Mouse (Mus musculus) MEL (cell line): ENCODE results near the gene Ptpn9. TPM values are rescaled to one million over a fixed set of nuclear protein-coding genes. Genes with fewer than 3 reads are reported as not detected.

Source experiments
- DNase-seq: peaks from one replicate; pipeline ENCODE4 v3.0.0; 2011; ENCODE audit warnings: low read depth, low spot score
- H3K27ac ChIP-seq: 2 replicates; pipeline ENCODE4 v1.5.1; 2012; ENCODE audit warnings: low read depth, mild to moderate bottlenecking, control low read depth, low read length, moderate library complexity; ENCODE audit not compliant: control insufficient read depth
- H3K27me3 ChIP-seq, 2 experiments: fragments of 150-350 bp in 1 of 2; sonication (generic) in 1 of 2; 2 replicates each; pipeline ENCODE4 v1.6.1; 2012; ENCODE audit warnings: low read length in 2 of 2, mild to moderate bottlenecking in 2 of 2, improper control_type of control experiment in 1 of 2, moderate library complexity in 1 of 2; ENCODE audit not compliant: insufficient read depth in 2 of 2, control insufficient read depth in 1 of 2
- H3K36me3 ChIP-seq, 2 experiments: 2 replicates each; pipeline ENCODE4 v1.6.1; 2012 to 2014; ENCODE audit warnings: low read length in 2 of 2, improper control_type of control experiment in 1 of 2, inconsistent platforms in 1 of 2, mild to moderate bottlenecking in 1 of 2; ENCODE audit not compliant: insufficient read depth in 2 of 2, control insufficient read depth in 1 of 2
- H3K4me1 ChIP-seq, 2 experiments: fragments of 150-350 bp in 1 of 2; sonication (generic) in 1 of 2; 2 replicates each; pipeline ENCODE4 v1.6.1; 2012; ENCODE audit warnings: low read length in 2 of 2, improper control_type of control experiment in 1 of 2, mild to moderate bottlenecking in 1 of 2; ENCODE audit not compliant: insufficient read depth in 2 of 2, control insufficient read depth in 1 of 2
- H3K4me3 ChIP-seq, 2 experiments: fragments of 150-350 bp in 1 of 2; sonication (generic) in 1 of 2; 2 replicates each; pipeline ENCODE4 v1.5.1; 2012; ENCODE audit warnings: low read depth in 2 of 2, low read length in 2 of 2, mild to moderate bottlenecking in 2 of 2, moderate library complexity in 2 of 2, control low read depth in 1 of 2, improper control_type of control experiment in 1 of 2; ENCODE audit not compliant: control insufficient read depth in 1 of 2, insufficient read depth in 1 of 2
- H3K79me2 ChIP-seq: 2 replicates; pipeline ENCODE4 v1.6.1; 2012; ENCODE audit warnings: mild to moderate bottlenecking, low read length, moderate library complexity; ENCODE audit not compliant: control insufficient read depth, poor library complexity, insufficient read depth
- H3K9ac ChIP-seq: 2 replicates; pipeline ENCODE4 v1.6.1; 2012; ENCODE audit warnings: low read depth, mild to moderate bottlenecking, control low read depth, low read length, moderate library complexity; ENCODE audit not compliant: control insufficient read depth, poor library complexity, severe bottlenecking
- H3K9me3 ChIP-seq: fragments of 150-350 bp; sonication (generic); replicated peaks from 2 replicates; pipeline ENCODE4 v1.6.1; 2012; ENCODE audit warnings: mild to moderate bottlenecking, low read length, improper control_type of control experiment, moderate library complexity; ENCODE audit not compliant: insufficient read depth
- CHD2 ChIP-seq: IDR thresholded peaks from 2 replicates; pipeline ENCODE4 v1.6.1; 2011; ENCODE audit warnings: low read length, improper control_type of control experiment
- E2F4 ChIP-seq: IDR thresholded peaks from 2 replicates; pipeline ENCODE4 v1.6.1; 2011; ENCODE audit warnings: low read depth, low read length, improper control_type of control experiment, borderline replicate concordance
- ELF1 ChIP-seq: IDR thresholded peaks from 2 replicates; pipeline ENCODE4 v1.6.1; 2014; ENCODE audit warnings: low read depth, mild to moderate bottlenecking, inconsistent platforms, low read length, improper control_type of control experiment, moderate library complexity
- EP300 ChIP-seq, 2 experiments: IDR thresholded peaks; 2 replicates each; pipeline ENCODE4 v1.6.1; 2011; ENCODE audit warnings: improper control_type of control experiment in 2 of 2, low read length in 2 of 2, low read depth in 1 of 2, mild to moderate bottlenecking in 1 of 2
- GABPA ChIP-seq: IDR thresholded peaks from 2 replicates; pipeline ENCODE4 v1.6.1; 2012; ENCODE audit warnings: low read depth, mild to moderate bottlenecking, inconsistent platforms, low read length, improper control_type of control experiment, moderate library complexity
- HCFC1 ChIP-seq: IDR thresholded peaks from 2 replicates; pipeline ENCODE4 v1.6.1; 2012; ENCODE audit warnings: low read depth, mild to moderate bottlenecking, inconsistent platforms, low read length, improper control_type of control experiment, moderate library complexity
- KAT2A ChIP-seq: conservative IDR thresholded peaks from 2 replicates; pipeline ENCODE4 v1.6.1; 2012; ENCODE audit warnings: low read depth, low read length, improper control_type of control experiment, inconsistent platforms
- MAFK ChIP-seq: IDR thresholded peaks from 2 replicates; pipeline ENCODE4 v1.6.1; 2011; ENCODE audit warnings: low read depth, mild to moderate bottlenecking, low read length, improper control_type of control experiment, borderline replicate concordance
- MAX ChIP-seq: IDR thresholded peaks from 2 replicates; pipeline ENCODE4 v1.6.1; 2011; ENCODE audit warnings: low read length, improper control_type of control experiment
- MAZ ChIP-seq: IDR thresholded peaks from 2 replicates; pipeline ENCODE4 v1.6.1; 2012; ENCODE audit warnings: low read depth, mild to moderate bottlenecking, inconsistent platforms, low read length, improper control_type of control experiment
- MEF2A ChIP-seq: IDR thresholded peaks from 2 replicates; pipeline ENCODE4 v1.6.1; 2014; ENCODE audit warnings: low read depth, mild to moderate bottlenecking, inconsistent platforms, low read length, improper control_type of control experiment; ENCODE audit not compliant: poor library complexity, insufficient replicate concordance, severe bottlenecking; ENCODE audit errors: extremely low read depth
- MXI1 ChIP-seq: IDR thresholded peaks from 2 replicates; pipeline ENCODE4 v1.6.1; 2011; ENCODE audit warnings: mild to moderate bottlenecking, low read depth, low read length, improper control_type of control experiment
- MYB ChIP-seq: IDR thresholded peaks from 2 replicates; pipeline ENCODE4 v1.6.1; 2011; ENCODE audit warnings: mild to moderate bottlenecking, low read depth, low read length, improper control_type of control experiment
- NELFE ChIP-seq: IDR thresholded peaks from 2 replicates; pipeline ENCODE4 v1.6.1; 2011; ENCODE audit warnings: low read depth, low read length, improper control_type of control experiment
- NRF1 ChIP-seq: IDR thresholded peaks from 2 replicates; pipeline ENCODE4 v1.6.1; 2014; ENCODE audit warnings: low read depth, mild to moderate bottlenecking, inconsistent platforms, low read length, improper control_type of control experiment, moderate library complexity; ENCODE audit not compliant: poor library complexity, insufficient read depth, severe bottlenecking
- POLR2A ChIP-seq, 2 experiments: IDR thresholded peaks; 2 replicates each; pipeline ENCODE4 v1.6.1; 2011 to 2012; ENCODE audit warnings: low read length in 2 of 2, mild to moderate bottlenecking in 2 of 2, control low read depth in 1 of 2, improper control_type of control experiment in 1 of 2, low read depth in 1 of 2, moderate library complexity in 1 of 2; ENCODE audit not compliant: control insufficient read depth in 1 of 2, insufficient read depth in 1 of 2, poor library complexity in 1 of 2
- POLR2AphosphoS2 ChIP-seq: IDR thresholded peaks from 2 replicates; pipeline ENCODE4 v1.6.1; 2011; ENCODE audit warnings: low read length, improper control_type of control experiment
- SIN3A ChIP-seq: IDR thresholded peaks from 2 replicates; pipeline ENCODE4 v1.6.1; 2012; ENCODE audit warnings: low read length, improper control_type of control experiment, inconsistent platforms
- SMC3 ChIP-seq: IDR thresholded peaks from 2 replicates; pipeline ENCODE4 v1.6.1; 2011; ENCODE audit warnings: low read depth, low read length, improper control_type of control experiment
- TAL1 ChIP-seq: IDR thresholded peaks from 2 replicates; pipeline ENCODE4 v1.6.1; 2012; ENCODE audit warnings: mild to moderate bottlenecking, inconsistent platforms, low read length, moderate library complexity, mixed read lengths
- TBP ChIP-seq: IDR thresholded peaks from 2 replicates; pipeline ENCODE4 v1.8.0; 2011; ENCODE audit warnings: low read depth, low read length, improper control_type of control experiment
- ZKSCAN1 ChIP-seq: IDR thresholded peaks from 2 replicates; pipeline ENCODE4 v1.6.1; 2012; ENCODE audit warnings: low read depth, mild to moderate bottlenecking, inconsistent platforms, low read length, improper control_type of control experiment, moderate library complexity
- polyA plus RNA-seq, 2 experiments: library from polyadenylated mRNA; stranded (reverse) in 1 of 2; unstranded in 1 of 2; fragments of >175 nt in 1 of 2; fragments of >200 nt in 1 of 2; gene quantifications; 2 replicates each; pipeline versions ENCODE4 v1.2.1 to v1.2.4; 2012; ENCODE audit warnings: low replicate concordance in 2 of 2, low read depth in 1 of 2; ENCODE audit not compliant: insufficient read length in 2 of 2, insufficient read depth in 1 of 2, missing spikeins in 1 of 2
- total RNA-seq: library from RNA; depleted of rRNA; stranded (reverse); fragments of 300-350 nt; gene quantifications from 2 replicates; pipeline ENCODE4 v1.2.3, GENCODE M21; 2012

The Ptpn9 gene
- total and polyA plus RNA-seq, 3 experiments = 10.6 to 24.3 TPM; not detected in 1

GRCm38 (mm10) chr9:57075681-57076381, 81.1 kb downstream of the Ptpn9 start:
- TF ChIP-seq MYB (no peak), MXI1 (no peak; the same call in 1 of the 2 replicates), SIN3A (peak; percentile 81), POLR2AphosphoS2 (peak; percentile 26; the same call in 1 of the 2 replicates), POLR2A (IDR thresholded peaks at IDR 0.05; ENCODE audit: control insufficient read depth in 1 of 2, insufficient read depth in 1 of 2, low read depth in 1 of 2, low read length in 2 of 2, poor library complexity in 1 of 2) (peak in 1 of 2 experiments; percentile 25; a peak in 1 of 4 replicates), SMC3 (no peak), MAX (peak; percentile 34; the same call in 1 of the 2 replicates), GABPA (no peak), ELF1 (peak; percentile 80), TBP (peak; percentile 3; the same call in 1 of the 2 replicates), ZKSCAN1 (no peak), NELFE (peak; percentile 26; the same call in 1 of the 2 replicates), CHD2 (peak; percentile 65), E2F4 (no peak), MAFK (no peak), TAL1 (no peak), EP300 (IDR thresholded peaks at IDR 0.05; ENCODE audit: low read depth in 1 of 2, low read length in 2 of 2) (no peak), HCFC1 (0 out of 2 replicates have a peak, but pooled peaks have one; percentile 14), MEF2A (no peak), KAT2A (0 out of 2 replicates have a peak, but pooled peaks have one; percentile 16), NRF1 (peak; percentile 48; the same call in 1 of the 2 replicates), MAZ (no peak; the same call in 1 of the 2 replicates)
- H3K9ac ChIP-seq = peak overlapping the region; percentile 67
- peaks cover 1 to 6% of the 10 kb centered on the region in 2 experiments for H3K36me3 ChIP-seq
- peaks cover 51% of the 10 kb centered on the region for H3K79me2 ChIP-seq
- peak overlapping the region; percentile 65 to 74 for H3K4me3 ChIP-seq
- no peaks in the 10 kb centered on the region for H3K27me3 ChIP-seq
- peaks cover 2 to 6% of the 10 kb centered on the region in 2 experiments for H3K4me1 ChIP-seq
- no peaks in the 10 kb centered on the region for H3K9me3 ChIP-seq
- H3K27ac ChIP-seq = peak overlapping the region; percentile 71
- DNase-seq = peak; percentile 99
